Mouse (Mus musculus) ES-E14 (cell line): ENCODE data around the gene Nhsl1. TPM values are rescaled to one million over a fixed set of nuclear protein-coding genes. Genes with fewer than 3 reads are reported as not detected.

Experiments
- DNase-seq: peaks from one replicate; pipeline ENCODE4 v3.0.0-alpha.2; 2013; ENCODE audit warnings: low read depth, low spot score
- H3K27ac ChIP-seq: 2 replicates; pipeline ENCODE4 v1.5.1; 2012; ENCODE audit warnings: low read depth, mild to moderate bottlenecking, low read length, moderate library complexity, mixed read lengths; ENCODE audit not compliant: poor library complexity, insufficient read depth, severe bottlenecking
- H3K36me3 ChIP-seq: 2 replicates; pipeline ENCODE4 v1.6.1; 2012; ENCODE audit warnings: mild to moderate bottlenecking, low read length, moderate library complexity, mixed read lengths; ENCODE audit not compliant: control insufficient read depth, poor library complexity, insufficient read depth, severe bottlenecking
- H3K4me1 ChIP-seq, 2 experiments: fragments of 150-350 bp in 1 of 2; sonication (generic) in 1 of 2; 2 replicates each; pipeline ENCODE4 v1.6.1; 2012; ENCODE audit warnings: low read length in 2 of 2, mild to moderate bottlenecking in 1 of 2, mixed read lengths in 1 of 2; ENCODE audit not compliant: control insufficient read depth in 2 of 2, insufficient read depth in 2 of 2, poor library complexity in 1 of 2
- H3K4me3 ChIP-seq, 2 experiments: fragments of 150-350 bp in 1 of 2; sonication (generic) in 1 of 2; 2 replicates each; pipeline ENCODE4 v1.5.1; 2012; ENCODE audit warnings: low read length in 2 of 2, low read depth in 1 of 2, mild to moderate bottlenecking in 1 of 2, mixed read lengths in 1 of 2; ENCODE audit not compliant: insufficient read depth in 1 of 2, poor library complexity in 1 of 2, severe bottlenecking in 1 of 2
- H3K9ac ChIP-seq: 2 replicates; pipeline ENCODE4 v1.6.1; 2012; ENCODE audit warnings: low read depth, mild to moderate bottlenecking, low read length, mixed read lengths; ENCODE audit not compliant: poor library complexity, insufficient read depth, severe bottlenecking
- H3K9me3 ChIP-seq: fragments of 150-350 bp; sonication (generic); 2 replicates; pipeline ENCODE4 v1.6.1; 2012; ENCODE audit warnings: low read depth, mild to moderate bottlenecking, low read length; ENCODE audit not compliant: control insufficient read depth, insufficient read depth
- CHD2 ChIP-seq: IDR thresholded peaks from 2 replicates; pipeline ENCODE4 v1.6.1; 2014; ENCODE audit warnings: mild to moderate bottlenecking, low read depth, low read length, inconsistent platforms
- HCFC1 ChIP-seq: IDR thresholded peaks from 2 replicates; pipeline ENCODE4 v1.6.1; 2012; ENCODE audit warnings: low read length, inconsistent platforms, borderline replicate concordance; ENCODE audit not compliant: insufficient read depth
- MAFK ChIP-seq: IDR thresholded peaks from 2 replicates; pipeline ENCODE4 v1.6.1; 2014; ENCODE audit warnings: mild to moderate bottlenecking, low read depth, low read length, inconsistent platforms; ENCODE audit not compliant: insufficient read depth
- ZC3H11A ChIP-seq: IDR thresholded peaks from 2 replicates; pipeline ENCODE4 v1.6.1; 2012; ENCODE audit warnings: low read depth, mild to moderate bottlenecking, inconsistent platforms, low read length, borderline replicate concordance
- ZNF384 ChIP-seq: IDR thresholded peaks from 2 replicates; pipeline ENCODE4 v1.6.1; 2012; ENCODE audit warnings: low read depth, low read length, inconsistent platforms
- in situ Hi-C, 2 experiments: fragments of 600-800 bp; cut with MboI; formaldehyde crosslinking; loops; one replicate each; pipeline ENCODE4 v1.15.1; 2025; ENCODE audit warnings: low sequenced_read_pairs in 2 of 2, inconsistent platforms in 1 of 2; ENCODE audit not compliant: unreplicated experiment in 2 of 2
- total RNA-seq: library from RNA; depleted of rRNA; stranded (reverse); fragments of 300-350 nt; gene quantifications from 2 replicates; pipeline ENCODE4 v1.2.3, GENCODE M21; 2012

Gene Nhsl1
- total RNA-seq, 1 experiment, result 7.7 TPM

DNA sequence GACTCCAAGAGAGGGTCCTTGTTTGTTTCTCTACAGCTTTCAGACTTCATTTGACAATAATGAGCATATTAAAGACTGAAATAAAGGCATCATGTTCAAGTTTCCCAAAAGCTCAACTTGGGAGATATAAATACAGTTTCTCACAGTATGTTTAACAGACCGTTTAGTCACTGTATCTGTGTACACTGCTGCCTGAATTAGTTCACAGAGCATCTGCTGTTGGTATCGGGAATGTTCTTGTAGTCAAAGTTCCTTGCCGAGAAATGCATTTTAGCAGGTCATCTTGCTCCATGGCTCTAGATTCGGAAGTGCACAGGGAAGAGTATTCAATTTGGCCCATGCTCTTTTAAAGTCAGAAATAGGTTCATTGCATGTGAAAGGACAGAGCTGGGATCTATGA lies 159.5 kb downstream of the Nhsl1 start:
- peaks cover 10% of the 10 kb centered on the region in 2 experiments for H3K4me1 ChIP-seq
- H3K4me3 ChIP-seq, result no peak overlapping the region
- H3K27ac ChIP-seq, result no peak overlapping the region
- TF ChIP-seq CHD2 (no peak), MAFK (no peak), ZNF384 (no peak), ZC3H11A (no peak)
- no peak for DNase-seq
- H3K36me3 ChIP-seq, result no peaks in the 10 kb centered on the region
- in situ Hi-C loops, result no loop called here
- H3K9ac ChIP-seq, result no peak overlapping the region
- no peaks in the 10 kb centered on the region; the same call in 1 of the 2 replicates for H3K9me3 ChIP-seq

DNA sequence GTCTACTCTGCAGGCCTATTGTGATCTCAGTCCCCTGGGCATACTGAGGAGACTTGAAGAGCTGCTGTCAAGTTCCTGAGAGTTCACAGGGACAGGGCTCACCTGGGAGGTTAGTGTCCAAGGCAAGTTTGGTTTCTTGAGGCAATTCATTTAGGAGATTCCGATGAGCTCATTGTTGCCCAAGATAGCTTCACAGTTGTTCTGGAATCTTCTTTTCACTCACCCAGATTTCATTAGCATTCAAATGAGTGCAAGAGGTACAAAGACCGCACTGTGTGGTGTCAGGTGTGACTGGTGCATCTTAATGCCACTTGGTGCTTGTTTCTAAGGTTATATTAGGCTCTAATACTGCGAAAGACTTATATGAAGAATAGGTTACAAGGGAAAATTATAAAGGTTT lies 160.5 kb downstream of the Nhsl1 start:
- H3K4me1 ChIP-seq, result peaks cover 10% of the 10 kb centered on the region in 2 experiments
- DNase-seq, result no peak
- in situ Hi-C loops, result no loop called here
- no peaks in the 10 kb centered on the region; the same call in 1 of the 2 replicates for H3K9me3 ChIP-seq
- no peak for TF ChIP-seq MAFK
- no peak for TF ChIP-seq ZNF384
- TF ChIP-seq ZC3H11A, result no peak
- no peak for TF ChIP-seq HCFC1
- no peak for TF ChIP-seq CHD2
- no peaks in the 10 kb centered on the region for H3K36me3 ChIP-seq
- H3K27ac ChIP-seq, result no peak overlapping the region
- no peak overlapping the region for H3K4me3 ChIP-seq
- no peak overlapping the region for H3K9ac ChIP-seq

DNA sequence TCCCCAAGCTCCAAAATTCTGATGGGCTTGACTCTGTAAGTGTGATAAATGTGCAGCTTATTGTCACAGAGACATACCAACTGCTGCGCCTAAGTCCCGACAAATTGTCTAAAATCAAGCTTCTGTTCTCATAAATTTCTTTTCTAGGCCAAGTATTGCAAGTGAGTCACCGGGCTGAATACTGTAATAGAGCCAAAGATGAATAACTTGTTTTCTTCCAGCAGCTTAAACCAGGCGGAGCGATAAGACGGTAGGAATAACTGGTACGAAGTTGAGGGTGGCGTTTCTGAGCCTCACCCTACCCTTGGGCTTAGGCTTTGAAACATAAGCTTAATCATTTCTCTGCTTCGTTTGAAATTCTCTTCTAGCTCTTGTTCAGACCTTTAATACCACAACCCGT lies 162.1 kb downstream of the Nhsl1 start:
- TF ChIP-seq HCFC1, result no peak
- no peak for TF ChIP-seq MAFK
- TF ChIP-seq CHD2, result no peak
- TF ChIP-seq ZNF384, result no peak
- no peak for TF ChIP-seq ZC3H11A
- Histone ChIP-seq H3K27ac (no peak overlapping the region), H3K9ac (no peak overlapping the region), H3K36me3 (no peaks in the 10 kb centered on the region), H3K9me3 (no peaks in the 10 kb centered on the region; the same call in 1 of the 2 replicates), H3K4me1 (peaks cover 10% of the 10 kb centered on the region in 2 experiments), H3K4me3 (no peak overlapping the region)
- DNase-seq, result no peak
- in situ Hi-C loops, result no loop called here

DNA sequence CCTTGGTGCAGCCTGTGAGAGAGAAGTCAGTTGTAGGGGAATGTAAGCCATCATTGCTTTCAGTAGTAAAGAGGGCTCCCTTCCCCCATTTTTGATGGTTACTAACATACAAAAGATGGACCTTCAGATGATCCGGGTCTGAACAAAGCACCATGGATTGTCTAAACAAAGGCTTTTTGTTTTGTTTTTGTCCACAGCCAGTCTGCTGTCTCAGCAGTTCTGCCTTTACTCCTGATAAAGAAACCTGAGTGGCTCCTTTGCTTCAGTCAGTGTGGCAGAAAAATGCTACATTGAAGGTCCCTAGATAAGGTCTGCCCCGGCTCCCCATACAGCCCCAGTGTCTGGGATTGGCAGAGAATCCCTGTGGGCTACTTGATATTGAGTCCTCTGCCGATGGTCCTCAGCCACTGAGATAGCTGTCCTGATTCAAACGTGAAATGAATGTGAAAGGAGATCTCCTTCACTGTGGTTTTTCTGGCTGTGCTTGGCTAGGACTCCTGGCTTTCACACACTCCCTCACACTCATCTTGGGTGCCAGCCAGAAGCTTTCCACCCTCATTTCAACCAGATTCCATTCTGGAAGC lies 163.9 kb downstream of the Nhsl1 start:
- DNase-seq, result no peak
- Histone ChIP-seq H3K27ac (0 out of 2 replicates have a peak overlapping the region, but pooled peaks have one; percentile 0), H3K9me3 (no peaks in the 10 kb centered on the region; the same call in 1 of the 2 replicates), H3K4me3 (no peak overlapping the region), H3K4me1 (peaks cover 10% of the 10 kb centered on the region in 2 experiments), H3K36me3 (no peaks in the 10 kb centered on the region), H3K9ac (no peak overlapping the region)
- in situ Hi-C loops, result no loop called here
- no peak for TF ChIP-seq ZNF384
- TF ChIP-seq MAFK, result peak; percentile 98

DNA sequence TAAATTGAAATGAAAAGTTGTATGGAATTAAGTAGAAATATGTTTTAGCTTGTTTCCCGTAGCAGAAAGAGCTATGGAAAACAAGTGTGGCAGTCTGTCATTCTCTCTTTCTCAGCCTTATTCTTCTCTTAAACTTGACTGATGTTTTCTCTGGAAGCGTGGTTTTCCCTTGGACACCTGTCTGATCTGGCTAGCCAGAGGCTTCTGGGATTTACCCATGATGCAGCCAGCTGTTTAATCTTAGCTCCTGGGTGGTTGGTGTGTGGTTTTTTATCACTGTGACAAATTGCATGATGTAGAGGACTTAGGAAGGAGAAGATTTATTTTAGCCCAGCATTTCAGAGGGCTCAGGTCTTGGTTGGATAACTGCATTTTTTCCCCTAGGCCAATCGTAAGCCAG lies 164.9 kb downstream of the Nhsl1 start:
- no peak for DNase-seq
- in situ Hi-C loops, result no loop called here

More for the DNA sequence above, 164.9 kb downstream of the Nhsl1 start:
- TF ChIP-seq HCFC1, result no peak
- TF ChIP-seq ZC3H11A, result no peak
- TF ChIP-seq CHD2, result no peak
- no peak for TF ChIP-seq MAFK
- no peak for TF ChIP-seq ZNF384
- Histone ChIP-seq H3K36me3 (no peaks in the 10 kb centered on the region), H3K27ac (no peak overlapping the region), H3K4me3 (no peak overlapping the region), H3K4me1 (peaks cover 10% of the 10 kb centered on the region in 2 experiments), H3K9me3 (no peaks in the 10 kb centered on the region; the same call in 1 of the 2 replicates), H3K9ac (no peak overlapping the region)
